Mouse (Mus musculus) heart, adult 18-20 months (tissue): Measurements from ENCODE around the gene Dus3l. TPM values are rescaled to one million over a fixed set of nuclear protein-coding genes. Genes with fewer than 3 reads are reported as not detected.

ENCODE experiments used
- DNase-seq, 2 experiments: peaks; one replicate each; pipeline ENCODE4 v3.0.0; 2021 to 2022; ENCODE audit warnings: mixed read lengths in 1 of 2
- long read RNA-seq, 2 experiments: library from polyadenylated mRNA; stranded (forward); transcript quantifications; one replicate each; pipeline ENCODE4 v2.0.0; 2021
- total RNA-seq, 2 experiments: library from RNA; stranded (reverse); gene quantifications; 2 replicates each; pipeline ENCODE4 v1.2.3; 2021

Dus3l gene
- total RNA-seq = 10 to 100 TPM; 15.3 to 16.1 TPM
- long read RNA-seq, experiment 1, transcript Dus3l-201 (13 exons, 2,025 nt) = major isoform, 9 of 24 reads
- long read RNA-seq, experiment 1, partial matches to known transcripts = 4 of 24 reads
- long read RNA-seq, experiment 1, other reads (novel, unspliced or antisense) = 10 of 24 reads
- long read RNA-seq, experiment 2, transcript Dus3l-201 (13 exons, 2,025 nt) = major isoform, 13 of 23 reads
- long read RNA-seq, experiment 2, partial matches to known transcripts = 6 of 23 reads
- long read RNA-seq, experiment 2, other reads (novel, unspliced or antisense) = 4 of 23 reads

DNA sequence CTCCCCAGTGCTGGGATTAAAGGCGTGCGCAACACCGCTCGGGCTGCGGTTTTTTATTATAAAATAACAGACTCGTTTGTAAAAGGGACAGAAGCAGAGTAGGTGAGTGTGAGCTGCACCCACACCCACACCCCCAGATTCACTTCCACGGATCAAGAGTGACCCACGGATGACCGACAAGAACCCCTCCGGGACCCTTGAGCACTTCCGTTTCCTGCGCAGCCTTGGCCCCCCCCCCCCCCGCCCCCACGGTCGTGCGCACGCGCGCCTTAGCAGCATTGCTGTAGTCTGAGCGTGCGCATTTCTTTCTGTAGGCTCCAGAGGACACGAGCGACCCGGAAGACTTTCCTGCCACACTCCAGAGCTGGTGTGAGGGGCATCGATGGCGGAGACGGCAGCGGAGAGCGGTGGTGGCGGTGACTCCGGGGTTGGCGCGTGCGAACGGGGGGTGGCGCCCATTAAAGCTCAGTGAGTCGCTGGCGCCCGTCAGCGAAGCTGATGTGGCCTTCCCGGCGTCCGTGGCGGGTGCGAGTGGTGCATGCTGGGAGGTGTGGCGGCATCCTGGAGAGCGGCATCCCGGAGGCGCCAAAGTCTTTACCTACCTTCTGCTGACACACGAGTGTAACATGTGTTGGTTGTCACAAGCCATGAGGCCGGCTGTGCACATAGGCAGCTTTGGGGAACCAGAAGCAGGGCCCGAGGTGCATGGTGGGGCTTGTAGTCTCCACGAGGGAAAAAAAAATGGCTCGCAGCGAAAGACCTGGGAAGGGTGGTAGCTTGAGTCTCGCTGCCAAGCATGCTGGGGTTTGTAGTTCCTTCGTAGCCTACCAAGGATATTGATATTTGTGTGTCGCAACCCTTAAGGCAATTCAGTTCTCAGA is at the start of gene Dus3l:
Dus3l (plus strand) TSS at position 284 of the 881 bp plus-strand sequence.
- DNase-seq = peak; percentile 94 to 95

DNA sequence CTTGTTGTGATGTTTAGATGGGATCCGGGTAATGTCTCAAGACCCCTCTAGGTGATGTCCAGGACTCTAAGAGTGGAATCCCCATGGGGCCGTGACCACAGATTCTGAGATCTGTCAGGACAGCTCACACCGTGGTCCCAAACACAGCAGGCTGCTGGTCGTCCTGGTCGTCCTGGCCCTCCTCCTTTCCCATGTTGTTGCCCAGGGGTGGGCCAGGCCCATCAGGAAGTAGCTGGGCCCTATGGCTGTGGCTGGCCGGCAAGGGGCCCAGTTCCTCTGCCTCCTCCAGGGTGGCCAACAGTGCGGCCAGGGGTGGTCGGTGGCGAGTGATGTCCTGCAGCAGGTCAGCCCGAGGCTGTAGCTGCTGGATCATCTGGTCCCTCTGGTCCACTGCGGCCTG is 49.2 kb upstream of the Dus3l start:
- no peak for DNase-seq

DNA sequence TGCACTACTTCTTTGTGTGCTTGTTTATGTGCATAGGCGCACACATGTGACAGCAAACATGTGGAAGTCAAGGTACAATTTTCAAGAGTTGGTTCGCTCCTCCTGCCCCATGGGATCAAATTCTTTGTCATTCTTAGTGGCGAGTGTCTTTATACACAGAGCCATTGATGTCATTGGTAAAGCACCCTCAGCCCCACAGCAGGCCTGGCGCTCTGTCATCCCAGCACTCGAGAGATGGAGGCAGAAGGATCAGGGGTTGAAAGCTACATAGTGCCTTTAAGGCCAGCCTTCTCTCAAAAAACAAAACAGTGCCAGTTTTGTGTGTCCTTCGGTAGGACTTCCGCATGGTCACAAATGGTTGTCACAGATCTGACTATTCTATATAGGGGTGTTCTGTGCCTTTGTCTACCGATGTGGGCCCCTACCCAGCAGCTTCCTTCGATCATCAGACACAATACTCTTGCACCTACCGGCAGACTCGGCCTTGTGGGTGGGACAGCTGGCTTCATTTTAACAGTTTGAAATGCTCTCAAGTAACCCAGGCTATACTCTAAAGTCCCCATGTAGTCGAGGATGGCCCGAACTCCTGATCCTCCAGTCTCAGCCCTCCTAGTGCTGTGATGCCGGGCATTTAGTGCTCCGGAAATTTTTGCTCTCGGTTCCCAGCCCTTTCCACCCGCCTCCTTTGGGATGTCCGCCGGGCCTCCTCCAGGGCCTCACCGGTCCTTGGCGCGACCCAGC is 48.5 kb upstream of the Dus3l start:
- no peak for DNase-seq

DNA sequence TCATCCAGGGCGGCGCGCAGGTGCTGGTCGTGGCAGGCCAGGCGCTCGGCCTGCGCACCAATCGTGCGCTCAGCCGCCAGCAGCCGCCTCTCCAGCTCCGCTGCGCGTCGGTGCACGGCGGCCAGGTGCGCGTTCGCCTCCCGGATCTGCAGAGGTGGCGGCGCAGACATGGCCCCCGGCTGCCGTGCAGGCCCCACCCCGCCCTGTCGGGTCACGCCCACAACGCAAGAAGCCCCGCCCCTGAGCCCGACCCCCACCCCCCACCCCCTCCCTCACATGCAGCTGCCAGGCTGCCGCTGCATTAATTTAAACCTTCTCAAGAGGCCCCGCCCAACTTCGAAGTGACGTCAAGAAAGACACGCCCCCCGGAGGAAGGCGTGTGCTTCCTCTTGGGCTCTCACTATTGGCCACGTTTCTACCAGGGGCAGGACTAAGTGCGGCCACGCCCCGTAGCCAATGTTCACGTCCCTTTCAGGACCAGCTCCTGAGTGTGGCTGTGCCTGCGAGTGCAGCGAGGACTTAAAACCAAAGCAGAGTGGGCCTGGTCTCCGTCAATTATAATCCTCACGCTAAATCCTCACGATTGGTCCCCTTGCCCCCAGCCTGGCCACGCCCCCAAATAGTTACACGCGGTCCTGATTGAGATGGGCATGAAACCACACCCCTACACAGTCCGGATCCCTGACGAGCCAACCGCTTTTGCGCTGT is 47.7 kb upstream of the Dus3l start:
- DNase-seq = peak; percentile 98

DNA sequence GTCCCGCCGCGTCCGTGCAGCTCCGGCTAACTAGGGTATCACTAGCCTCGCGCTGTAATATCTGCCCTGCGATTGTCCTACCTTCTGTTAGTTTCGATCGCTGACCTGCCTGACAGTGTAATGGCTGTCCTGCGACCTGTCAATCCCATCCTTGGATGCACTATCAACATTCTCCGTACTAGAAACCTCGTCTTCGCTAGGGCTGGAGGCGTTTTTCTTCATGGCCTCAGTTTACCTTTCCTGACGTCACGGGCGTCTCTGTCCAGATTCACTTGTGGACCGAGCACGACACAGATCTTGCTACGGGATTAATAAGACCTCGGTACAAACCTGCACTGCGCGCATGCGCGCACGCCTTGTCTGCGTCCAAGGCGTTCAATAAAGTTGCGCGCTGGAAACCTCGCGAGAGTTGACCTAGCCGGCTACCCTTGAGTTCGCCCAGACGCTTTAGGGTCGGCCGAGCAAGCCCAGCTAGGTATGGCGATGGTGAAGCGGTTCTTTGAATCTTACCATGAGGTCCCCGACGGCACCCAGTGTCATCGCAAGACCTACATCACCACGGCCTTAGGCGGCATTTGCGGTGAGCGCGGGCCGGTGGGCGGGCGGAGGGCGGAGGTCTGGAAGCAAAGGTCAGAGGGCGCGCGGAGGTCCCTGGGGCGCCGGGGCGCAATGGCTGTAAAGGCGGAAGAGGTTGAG is 47.0 kb upstream of the Dus3l start, which contains the start of the genes Ndufa11 and Vmac:
Ndufa11 (plus strand) TSS at position 405 of the 696 bp plus-strand sequence.
Vmac (minus strand) TSS at position 660 of the 696 bp plus-strand sequence.
- peak; percentile 94 to 97 for DNase-seq

DNA sequence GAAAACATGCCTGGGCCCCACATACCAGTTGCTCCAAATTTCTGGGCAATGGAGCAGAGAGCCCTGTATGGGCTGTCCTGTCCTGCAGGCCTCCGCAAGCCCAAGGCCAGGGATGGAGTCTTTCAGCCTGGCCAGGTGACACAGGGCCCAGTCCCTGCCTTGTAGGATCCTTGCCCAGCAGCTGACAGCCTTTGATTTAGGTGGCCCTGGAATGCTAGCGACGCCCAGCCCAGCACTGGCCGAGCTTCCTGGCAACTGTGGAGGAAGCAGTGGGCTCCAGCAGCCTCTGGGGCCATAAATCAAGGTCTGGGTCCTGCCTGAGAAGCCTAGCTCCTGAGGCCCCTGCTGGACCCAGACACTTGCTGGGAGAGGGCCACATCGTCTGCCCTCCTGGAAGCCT is 42.1 kb upstream of the Dus3l start:
- no peak for DNase-seq

DNA sequence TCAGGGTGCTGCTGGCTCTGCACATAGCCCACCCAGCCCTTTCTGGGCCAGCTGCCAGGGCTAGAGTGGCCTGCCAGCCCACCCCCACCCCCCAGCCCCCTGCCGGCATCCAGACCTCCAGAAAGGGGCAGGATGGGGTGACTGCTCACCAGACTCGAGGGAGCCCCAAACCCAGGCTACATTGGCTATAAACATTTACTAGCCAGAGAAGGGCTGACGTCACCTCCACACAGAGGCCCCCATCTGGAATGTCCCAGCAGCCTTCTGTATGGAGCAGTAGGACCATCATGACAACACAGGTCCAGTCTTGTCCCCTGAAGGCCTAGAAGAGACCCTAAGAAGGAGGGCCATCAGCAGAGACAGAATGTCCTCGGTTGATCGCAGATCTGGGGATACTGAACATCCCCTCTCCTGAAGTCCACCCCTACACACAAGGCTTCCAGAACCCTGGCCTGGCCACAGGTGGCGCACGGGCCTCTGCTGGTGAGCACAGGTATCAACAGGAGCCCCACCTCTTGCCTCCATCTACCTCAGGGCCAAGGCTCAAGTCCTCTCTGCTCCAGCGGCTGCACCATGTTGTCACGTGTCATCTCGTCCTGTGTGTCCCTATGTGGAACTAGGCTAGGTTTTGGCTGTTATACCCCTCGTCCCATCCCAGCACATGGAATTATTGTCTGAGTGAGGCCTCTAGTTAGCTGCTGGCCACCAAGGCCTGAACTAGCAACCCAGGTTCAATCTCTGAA is 41.0 kb upstream of the Dus3l start:
- DNase-seq = peak in 1 of 2 experiments; percentile 4

DNA sequence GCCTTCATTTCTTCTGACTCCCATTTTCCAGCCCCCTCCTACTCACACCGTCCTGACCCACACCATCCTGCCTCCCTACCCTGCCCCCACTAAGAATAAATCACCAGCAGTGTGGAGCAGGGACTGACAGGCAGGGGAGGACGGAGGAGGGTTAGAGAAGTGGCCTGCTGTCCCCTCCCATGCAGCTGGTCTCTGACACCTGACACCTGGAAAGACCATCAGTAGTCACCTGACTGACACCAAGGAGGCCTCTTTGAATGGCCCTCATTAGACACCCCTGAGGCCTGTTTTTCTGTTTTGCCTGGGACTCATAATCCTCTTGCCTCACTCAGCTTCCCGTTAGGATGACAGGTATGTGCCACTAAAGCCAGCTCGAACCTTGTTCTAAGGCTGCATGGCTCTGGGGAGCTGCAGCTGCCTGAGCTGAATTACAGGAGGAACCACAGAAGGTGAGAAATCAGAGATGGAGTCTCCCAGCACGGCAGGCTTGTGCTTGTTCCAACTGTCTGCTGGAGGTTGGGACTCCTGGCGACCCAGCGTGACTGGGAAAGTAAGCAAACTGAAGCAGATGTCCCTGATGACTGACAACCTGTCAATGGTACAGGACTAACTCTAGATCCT is 37.4 kb upstream of the Dus3l start:
- peak in 1 of 2 experiments; percentile 8 for DNase-seq

DNA sequence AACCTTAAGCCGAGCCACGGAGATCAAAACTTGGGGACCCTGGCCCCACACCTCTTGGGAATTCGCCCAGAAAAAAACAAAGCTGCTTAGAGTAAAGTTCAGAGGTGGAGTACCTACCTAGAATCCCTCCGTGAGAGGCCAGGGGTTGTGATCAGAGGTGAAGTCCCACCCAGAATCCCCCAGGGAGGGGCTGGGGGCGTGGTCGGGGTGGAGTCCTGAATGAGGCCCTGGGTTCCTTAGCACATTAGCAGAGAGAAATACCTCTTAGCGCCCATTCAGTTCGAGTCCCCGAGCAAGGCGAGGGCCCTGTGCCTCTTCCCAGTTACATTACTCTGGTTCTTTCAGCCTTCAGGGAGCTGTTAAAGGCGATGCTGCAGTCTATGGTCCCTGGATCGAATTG is 36.9 kb upstream of the Dus3l start:
- peak in 1 of 2 experiments; percentile 8 for DNase-seq

DNA sequence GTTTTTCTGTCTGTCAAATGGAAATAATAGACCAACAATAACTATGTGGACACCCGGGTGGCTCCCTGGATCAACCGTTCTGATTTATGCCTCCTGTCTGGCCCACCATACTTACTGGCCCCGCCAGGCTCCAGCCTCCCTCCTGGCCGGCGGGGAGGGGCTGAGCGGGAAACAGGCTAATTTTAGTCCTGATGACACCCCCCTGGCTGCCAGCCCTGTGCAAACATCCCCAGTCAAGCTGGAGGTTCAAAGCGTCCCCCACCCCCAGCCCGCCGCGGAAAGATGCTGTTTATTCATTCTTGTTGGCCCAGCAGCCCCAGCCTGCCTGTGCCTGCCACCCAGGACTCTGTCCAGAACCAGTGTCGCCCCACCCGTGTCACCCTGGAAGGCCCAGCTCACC is 36.4 kb upstream of the Dus3l start:
- peak in 1 of 2 experiments; percentile 27 for DNase-seq

DNA sequence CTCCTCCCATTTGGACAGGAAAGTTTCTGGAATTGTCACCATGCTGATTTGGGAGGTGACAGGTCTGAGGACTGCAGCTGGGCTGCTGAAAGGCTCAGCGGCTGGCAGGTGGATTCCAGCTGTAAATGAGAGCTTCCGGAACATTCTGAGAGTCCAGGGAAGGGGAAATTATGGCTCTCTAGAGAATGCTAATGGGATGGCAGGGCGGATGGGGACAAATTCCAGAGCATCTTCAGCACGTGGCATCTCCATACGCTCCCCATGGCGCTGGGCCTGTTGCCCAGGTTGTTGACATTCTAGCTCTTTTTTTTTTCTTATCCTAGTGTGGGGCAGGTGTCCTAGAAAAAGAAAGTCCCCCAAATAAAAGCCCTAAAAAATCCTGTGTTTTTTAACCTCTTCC is 35.4 kb upstream of the Dus3l start:
- DNase-seq = peak in 1 of 2 experiments; percentile 9

DNA sequence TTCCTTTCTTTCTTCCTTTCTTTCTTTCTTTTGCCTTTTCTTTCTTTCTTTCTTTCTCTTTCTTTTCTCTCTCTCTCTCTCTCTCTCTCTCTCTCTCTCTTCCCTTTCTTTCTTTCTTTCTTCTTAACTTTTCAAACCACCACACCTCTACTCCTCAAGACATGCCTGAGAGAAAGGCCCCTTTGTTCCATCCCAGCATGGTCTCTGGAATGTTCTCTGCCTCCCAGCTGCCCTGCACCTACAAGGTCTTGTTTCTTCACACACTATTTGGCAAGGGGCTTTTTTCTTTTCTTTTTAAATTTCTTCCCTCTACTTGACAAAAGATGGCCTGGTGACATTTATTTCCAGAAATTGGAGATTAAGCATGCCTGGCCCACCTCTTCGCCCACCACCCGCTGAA is 34.9 kb upstream of the Dus3l start:
- DNase-seq = no peak

DNA sequence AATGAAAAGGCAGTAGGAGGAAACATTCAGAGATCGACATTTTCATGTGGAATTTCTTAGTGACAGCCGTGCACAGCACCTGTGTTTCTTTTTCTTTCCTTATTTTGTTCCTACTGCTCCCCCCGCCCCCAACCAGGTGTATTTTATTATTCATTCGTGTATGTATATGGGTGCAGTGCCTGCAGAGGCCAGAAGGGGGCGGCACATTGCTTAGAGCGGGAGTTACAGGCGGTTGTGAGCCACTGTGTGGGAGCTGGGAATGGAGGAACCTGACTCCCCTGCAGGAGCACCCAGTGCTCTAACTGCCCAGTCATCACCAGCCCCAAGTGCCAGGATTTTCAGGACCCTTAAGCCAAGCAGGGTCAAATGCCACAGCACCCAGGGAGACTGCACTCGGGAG is 28.0 kb upstream of the Dus3l start:
- DNase-seq = no peak

DNA sequence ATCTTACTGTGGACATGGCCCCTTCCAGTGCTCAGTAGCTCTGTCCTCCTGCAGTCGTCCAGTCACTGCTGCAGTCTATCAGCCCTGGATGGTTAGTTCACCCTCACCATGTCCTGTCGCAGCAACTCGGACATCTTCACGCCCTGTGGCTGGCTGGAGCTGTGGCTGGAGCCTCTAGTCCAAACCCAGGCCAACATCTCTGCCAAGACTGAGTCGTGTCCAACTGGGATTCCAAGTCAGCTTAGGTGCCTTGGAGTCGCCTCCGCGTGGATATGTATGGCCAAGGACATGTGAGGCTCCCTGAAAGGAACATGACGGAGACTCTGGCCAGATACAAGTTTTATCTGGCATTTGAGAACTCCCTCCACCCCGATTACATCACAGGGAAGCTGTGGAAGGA is 26.3 kb upstream of the Dus3l start:
- no peak for DNase-seq

DNA sequence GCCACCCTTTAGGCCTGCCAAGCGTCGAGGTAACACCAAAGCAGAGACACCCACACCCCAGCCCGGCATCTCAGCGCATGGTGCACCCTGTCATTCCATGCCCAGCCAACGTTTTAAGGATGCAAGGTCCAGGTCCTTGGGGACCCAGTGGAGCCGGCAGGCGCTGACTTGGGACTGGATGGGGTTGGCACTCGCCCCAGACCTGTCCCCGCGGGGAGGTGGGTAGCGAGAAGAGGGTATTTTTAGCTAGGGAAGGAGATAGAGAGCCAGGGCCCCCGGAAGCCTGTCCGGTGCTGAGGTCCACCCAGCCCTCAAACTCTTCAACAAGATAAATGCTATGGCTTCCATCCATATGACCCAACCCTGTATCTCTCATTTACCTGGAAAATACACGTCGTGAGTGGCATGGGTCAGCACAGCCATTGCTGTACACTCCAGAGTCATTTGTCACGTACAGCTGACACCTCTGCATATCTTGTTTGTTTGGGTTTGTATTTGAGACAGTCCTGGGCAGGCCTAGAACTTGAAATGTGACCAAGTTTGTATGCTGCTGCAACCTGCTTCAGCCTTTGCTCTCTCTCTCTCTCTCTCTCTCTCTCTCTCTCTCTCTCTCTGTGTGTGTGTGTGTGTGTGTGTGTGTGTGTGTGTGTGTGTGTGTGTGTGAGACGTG is 24.3 kb upstream of the Dus3l start:
- DNase-seq = peak in 1 of 2 experiments; percentile 45

DNA sequence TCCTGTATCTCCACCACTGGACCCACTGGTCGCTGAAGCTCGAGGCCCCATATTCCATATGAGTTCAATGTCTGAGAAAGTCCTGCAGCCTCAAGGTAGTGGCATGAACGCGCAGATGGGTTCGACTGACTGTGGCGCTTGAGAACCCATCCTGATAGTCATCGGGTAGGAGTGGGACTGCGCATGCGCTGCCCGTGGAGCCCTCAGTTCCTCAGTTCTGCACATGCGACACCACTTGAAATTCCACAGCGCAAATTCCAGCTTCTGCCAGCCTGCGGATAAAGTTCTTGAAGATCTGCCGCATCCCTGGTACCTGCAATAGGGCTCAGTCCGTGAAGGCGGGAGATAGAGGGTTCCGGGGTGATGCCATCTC is 23.8 kb upstream of the Dus3l start:
- DNase-seq = no peak

DNA sequence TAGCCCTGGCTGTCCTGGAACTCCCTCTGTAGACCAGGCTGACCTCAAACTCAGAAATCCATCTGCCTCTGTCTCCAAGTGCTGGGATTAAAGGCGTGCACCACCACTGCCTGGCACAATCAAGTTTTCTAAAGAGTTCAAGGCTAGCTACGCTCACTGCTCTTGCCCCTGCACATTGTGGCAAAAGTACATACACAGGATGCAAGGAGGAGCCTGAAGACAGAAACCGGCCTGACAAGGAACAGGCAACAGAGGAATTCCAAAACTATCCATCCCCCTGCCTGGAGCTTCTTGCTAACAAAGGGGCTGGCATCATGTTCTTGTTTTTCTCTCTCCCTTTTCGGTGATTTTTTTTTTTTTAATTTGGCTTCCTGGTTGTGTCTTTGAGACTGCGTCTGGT is 20.4 kb upstream of the Dus3l start:
- no peak for DNase-seq

DNA sequence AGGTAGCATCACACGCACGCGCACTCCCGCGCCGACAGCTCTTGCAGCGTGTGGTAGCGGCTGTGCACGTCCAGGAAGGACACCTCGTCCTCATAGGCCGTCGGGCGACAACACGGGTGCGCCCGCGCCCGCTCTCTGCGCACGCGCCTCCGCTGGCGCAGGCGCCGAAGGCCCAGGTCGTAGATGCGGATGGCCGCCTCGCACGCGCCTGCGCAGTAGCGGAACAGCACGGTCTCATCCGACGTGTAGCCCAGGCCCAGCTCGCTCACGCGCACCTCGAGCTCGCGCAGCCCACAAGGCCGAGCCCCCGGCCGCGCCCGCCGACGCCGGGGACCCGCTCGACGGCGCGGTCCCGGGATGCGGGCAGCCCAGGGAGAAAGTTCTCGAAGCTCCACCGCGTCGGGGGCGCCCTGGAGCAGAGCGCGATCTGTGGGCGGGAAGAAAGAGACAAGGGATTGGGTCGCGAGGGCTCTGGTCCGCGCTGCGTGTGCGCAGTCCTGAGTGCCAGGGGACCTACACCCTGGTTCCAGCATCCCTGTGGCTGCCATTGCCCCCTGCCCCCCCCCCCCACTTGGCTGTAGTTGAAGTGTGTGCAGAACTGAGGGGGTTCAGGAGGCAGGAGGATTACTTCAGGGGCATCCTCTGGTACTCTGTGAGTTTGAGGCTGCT is 13.0 kb upstream of the Dus3l start:
- DNase-seq = no peak

DNA sequence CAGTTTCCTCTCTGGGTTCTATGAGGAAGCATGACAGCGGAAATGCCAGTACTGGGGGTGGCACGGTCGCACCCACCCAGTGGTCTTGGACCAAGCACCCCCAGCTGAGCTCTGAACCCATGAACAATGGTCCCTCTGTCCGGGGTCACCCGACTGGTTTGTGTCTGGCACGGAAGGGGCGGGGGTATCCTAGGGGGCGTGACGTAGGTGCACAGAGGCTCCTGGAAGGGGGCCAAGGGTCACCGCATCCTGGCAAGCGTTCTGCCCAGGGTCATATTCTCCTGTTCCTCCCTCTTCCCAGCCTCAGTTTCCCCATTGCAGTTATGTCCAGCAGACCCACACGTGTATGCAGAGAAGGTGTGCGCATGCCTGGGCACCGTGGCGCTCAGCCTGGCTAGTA is 11.1 kb upstream of the Dus3l start:
- no peak for DNase-seq
